Mouse (Mus musculus) cerebellum, postnatal 10 days (tissue): ENCODE measurements at regions not wholly inside any gene's neighbourhood (a gene's known extent, or its start where the extent isn't known, plus 50 kb on each side); places are given as distances from the start of the nearest gene placed in this dataset.
"Not testable (repeated sequence)": the region's sequence is repeated elsewhere in the genome, so short reads cannot be mapped to it uniquely, and the experiment has no call there.

Source experiments
- DNase-seq, 2 experiments: peaks; one replicate each; pipeline ENCODE4 v3.0.0; 2021; ENCODE audit warnings: mixed read lengths in 2 of 2

- not testable (repeated sequence) for DNase-seq
Observed at GRCm38 (mm10) chr13:68049731-68050130, 186.6 kb downstream of the BC048507 start.

GRCm38 (mm10) chr13:68093311-68093710 is 230.2 kb downstream of the BC048507 start:
- not testable (repeated sequence) for DNase-seq

DNA sequence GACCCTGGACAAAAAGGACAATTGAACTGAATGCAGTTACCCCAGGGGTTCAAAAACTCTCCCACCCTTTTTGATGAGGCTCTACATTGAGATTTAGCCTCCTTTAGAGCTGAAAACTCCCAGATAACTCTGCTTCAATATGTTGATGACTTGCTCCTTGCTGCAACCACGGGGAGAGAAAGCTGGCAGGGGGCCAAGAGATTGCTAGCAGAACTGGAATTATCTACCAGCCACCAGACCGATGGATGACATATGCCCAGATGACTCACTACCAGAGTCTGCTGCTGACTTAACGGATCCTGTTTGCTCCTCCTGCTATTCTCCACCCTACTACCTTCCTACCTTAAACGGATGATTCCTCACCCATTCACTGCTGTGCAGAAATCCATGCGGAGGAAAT is 253.7 kb downstream of the BC048507 start:
- peak; percentile 1 to 19 for DNase-seq
